Mouse (Mus musculus): ENCODE results near the gene Cntn4. TPM values are rescaled to one million over a fixed set of nuclear protein-coding genes. Genes with fewer than 3 reads are reported as not detected.

Gene Cntn4
- 13.2 and 14.7 TPM in 2 replicates for polyA plus RNA-seq (2012; rRNA removed)

- Histone ChIP-seq H3K27ac (ENCODE audit: insufficient read depth, low read length) (0 out of 2 replicates have a peak within 1 kb of the TSS, but pooled peaks have one; percentile 3), H3K4me3 (replicated peaks; ENCODE audit: insufficient read depth, low read depth, low read length) (peak within 1 kb of the TSS; percentile 75), H3K4me1 (ENCODE audit: control insufficient read depth, insufficient read depth, low read length) (no peaks in the 10 kb centered on the region), H3K27me3 (ENCODE audit: control insufficient read depth, insufficient read depth, low read length) (no peaks in the 10 kb centered on the region)
- peak; percentile 84 to 88 for DNase-seq
- WGBS: 1% methylated on average over 40 of the region's 40 CpGs
- 0 out of 2 replicates have a peak, but pooled peaks have one; percentile 13 for TF ChIP-seq POLR2A (IDR thresholded peaks at IDR 0.05; ENCODE audit: borderline replicate concordance, insufficient read depth, low read length)
- no peak for TF ChIP-seq CTCF (IDR thresholded peaks at IDR 0.05; ENCODE audit: borderline replicate concordance, insufficient read depth, low read depth, low read length)
Observed at GRCm38 (mm10) chr6:105677149-105678031, at the start of gene Cntn4. Cntn4 (plus strand) TSS chr6:105677660.

GRCm38 (mm10) chr6:105674276-105674675 is 3.2 kb upstream of the Cntn4 start:
- no peak for TF ChIP-seq CTCF (IDR thresholded peaks at IDR 0.05; ENCODE audit: borderline replicate concordance, insufficient read depth, low read depth, low read length)
- no peak for TF ChIP-seq POLR2A (IDR thresholded peaks at IDR 0.05; ENCODE audit: borderline replicate concordance, insufficient read depth, low read length)
- H3K4me1 ChIP-seq (ENCODE audit: control insufficient read depth, insufficient read depth, low read length): no peaks in the 10 kb centered on the region
- 79% methylated on average over 4 of the region's 4 CpGs for WGBS
- DNase-seq: no peak
- H3K4me3 ChIP-seq (replicated peaks; ENCODE audit: insufficient read depth, low read depth, low read length): no peak overlapping the region
- H3K27ac ChIP-seq (ENCODE audit: insufficient read depth, low read length): no peak overlapping the region
- H3K27me3 ChIP-seq (ENCODE audit: control insufficient read depth, insufficient read depth, low read length): no peaks in the 10 kb centered on the region

GRCm38 (mm10) chr6:105675099-105675498 is 2.4 kb upstream of the Cntn4 start:
- WGBS: 36% methylated on average over 3 of the region's 3 CpGs
- H3K27ac ChIP-seq (ENCODE audit: insufficient read depth, low read length): no peak overlapping the region
- H3K4me1 ChIP-seq (ENCODE audit: control insufficient read depth, insufficient read depth, low read length): no peaks in the 10 kb centered on the region
- no peak overlapping the region for H3K4me3 ChIP-seq (replicated peaks; ENCODE audit: insufficient read depth, low read depth, low read length)
- peak; percentile 29 to 57 for DNase-seq
- TF ChIP-seq CTCF (IDR thresholded peaks at IDR 0.05; ENCODE audit: borderline replicate concordance, insufficient read depth, low read depth, low read length) (no peak), POLR2A (IDR thresholded peaks at IDR 0.05; ENCODE audit: borderline replicate concordance, insufficient read depth, low read length) (no peak)
- H3K27me3 ChIP-seq (ENCODE audit: control insufficient read depth, insufficient read depth, low read length): no peaks in the 10 kb centered on the region

GRCm38 (mm10) chr6:105676637-105677036 is 823 bp upstream of the Cntn4 start:
- no peaks in the 10 kb centered on the region for H3K27me3 ChIP-seq (ENCODE audit: control insufficient read depth, insufficient read depth, low read length)
- DNase-seq: no peak
- WGBS: 36% methylated on average over 5 of the region's 5 CpGs
- H3K4me3 ChIP-seq (replicated peaks; ENCODE audit: insufficient read depth, low read depth, low read length): peak overlapping the region; percentile 8
- TF ChIP-seq POLR2A (IDR thresholded peaks at IDR 0.05; ENCODE audit: borderline replicate concordance, insufficient read depth, low read length): no peak
- no peak for TF ChIP-seq CTCF (IDR thresholded peaks at IDR 0.05; ENCODE audit: borderline replicate concordance, insufficient read depth, low read depth, low read length)
- no peak overlapping the region for H3K27ac ChIP-seq (ENCODE audit: insufficient read depth, low read length)
- H3K4me1 ChIP-seq (ENCODE audit: control insufficient read depth, insufficient read depth, low read length): no peaks in the 10 kb centered on the region

GRCm38 (mm10) chr6:105678778-105679177 is 1.3 kb downstream of the Cntn4 start:
- WGBS: 12% methylated on average over 5 of the region's 5 CpGs
- Histone ChIP-seq H3K4me3 (replicated peaks; ENCODE audit: insufficient read depth, low read depth, low read length) (peak overlapping the region; percentile 45), H3K27me3 (ENCODE audit: control insufficient read depth, insufficient read depth, low read length) (no peaks in the 10 kb centered on the region), H3K27ac (ENCODE audit: insufficient read depth, low read length) (no peak overlapping the region), H3K4me1 (ENCODE audit: control insufficient read depth, insufficient read depth, low read length) (no peaks in the 10 kb centered on the region)
- DNase-seq: peak; percentile 42 to 46
- TF ChIP-seq CTCF (IDR thresholded peaks at IDR 0.05; ENCODE audit: borderline replicate concordance, insufficient read depth, low read depth, low read length) (no peak), POLR2A (IDR thresholded peaks at IDR 0.05; ENCODE audit: borderline replicate concordance, insufficient read depth, low read length) (no peak)

GRCm38 (mm10) chr6:105681496-105681895 is 4.0 kb downstream of the Cntn4 start:
- H3K4me3 ChIP-seq (replicated peaks; ENCODE audit: insufficient read depth, low read depth, low read length): no peak overlapping the region

GRCm38 (mm10) chr6:105683251-105683650 is 5.8 kb downstream of the Cntn4 start:
- TF ChIP-seq CTCF (IDR thresholded peaks at IDR 0.05; ENCODE audit: borderline replicate concordance, insufficient read depth, low read depth, low read length) (no peak), POLR2A (IDR thresholded peaks at IDR 0.05; ENCODE audit: borderline replicate concordance, insufficient read depth, low read length) (no peak)
- no peak for DNase-seq
- 50% methylated on average over 5 of the region's 5 CpGs for WGBS
- H3K27me3 ChIP-seq (ENCODE audit: control insufficient read depth, insufficient read depth, low read length): no peaks in the 10 kb centered on the region
- H3K4me3 ChIP-seq (replicated peaks; ENCODE audit: insufficient read depth, low read depth, low read length): no peak overlapping the region
- no peak overlapping the region for H3K27ac ChIP-seq (ENCODE audit: insufficient read depth, low read length)
- H3K4me1 ChIP-seq (ENCODE audit: control insufficient read depth, insufficient read depth, low read length): no peaks in the 10 kb centered on the region

More at GRCm38 (mm10) chr6:105681496-105681895, 4.0 kb downstream of the Cntn4 start:
- no peaks in the 10 kb centered on the region for H3K4me1 ChIP-seq (ENCODE audit: control insufficient read depth, insufficient read depth, low read length)
- no peak for DNase-seq
- 67% methylated on average over 2 of the region's 2 CpGs for WGBS
- no peaks in the 10 kb centered on the region for H3K27me3 ChIP-seq (ENCODE audit: control insufficient read depth, insufficient read depth, low read length)
- TF ChIP-seq CTCF (IDR thresholded peaks at IDR 0.05; ENCODE audit: borderline replicate concordance, insufficient read depth, low read depth, low read length) (no peak), POLR2A (IDR thresholded peaks at IDR 0.05; ENCODE audit: borderline replicate concordance, insufficient read depth, low read length) (no peak)
- no peak overlapping the region for H3K27ac ChIP-seq (ENCODE audit: insufficient read depth, low read length)

GRCm38 (mm10) chr6:105684123-105684522 is 6.7 kb downstream of the Cntn4 start:
- no peak overlapping the region for H3K4me3 ChIP-seq (replicated peaks; ENCODE audit: insufficient read depth, low read depth, low read length)
- WGBS: 43% methylated on average over 4 of the region's 4 CpGs
- H3K27ac ChIP-seq (ENCODE audit: insufficient read depth, low read length): no peak overlapping the region
- TF ChIP-seq POLR2A (IDR thresholded peaks at IDR 0.05; ENCODE audit: borderline replicate concordance, insufficient read depth, low read length) (no peak), CTCF (IDR thresholded peaks at IDR 0.05; ENCODE audit: borderline replicate concordance, insufficient read depth, low read depth, low read length) (no peak)
- H3K27me3 ChIP-seq (ENCODE audit: control insufficient read depth, insufficient read depth, low read length): no peaks in the 10 kb centered on the region
- H3K4me1 ChIP-seq (ENCODE audit: control insufficient read depth, insufficient read depth, low read length): no peaks in the 10 kb centered on the region
- no peak for DNase-seq

Measured in cerebellum, adult 2 months (tissue).